Mouse (Mus musculus): ENCODE data around the gene Erg28.

Erg28 gene

DNA sequence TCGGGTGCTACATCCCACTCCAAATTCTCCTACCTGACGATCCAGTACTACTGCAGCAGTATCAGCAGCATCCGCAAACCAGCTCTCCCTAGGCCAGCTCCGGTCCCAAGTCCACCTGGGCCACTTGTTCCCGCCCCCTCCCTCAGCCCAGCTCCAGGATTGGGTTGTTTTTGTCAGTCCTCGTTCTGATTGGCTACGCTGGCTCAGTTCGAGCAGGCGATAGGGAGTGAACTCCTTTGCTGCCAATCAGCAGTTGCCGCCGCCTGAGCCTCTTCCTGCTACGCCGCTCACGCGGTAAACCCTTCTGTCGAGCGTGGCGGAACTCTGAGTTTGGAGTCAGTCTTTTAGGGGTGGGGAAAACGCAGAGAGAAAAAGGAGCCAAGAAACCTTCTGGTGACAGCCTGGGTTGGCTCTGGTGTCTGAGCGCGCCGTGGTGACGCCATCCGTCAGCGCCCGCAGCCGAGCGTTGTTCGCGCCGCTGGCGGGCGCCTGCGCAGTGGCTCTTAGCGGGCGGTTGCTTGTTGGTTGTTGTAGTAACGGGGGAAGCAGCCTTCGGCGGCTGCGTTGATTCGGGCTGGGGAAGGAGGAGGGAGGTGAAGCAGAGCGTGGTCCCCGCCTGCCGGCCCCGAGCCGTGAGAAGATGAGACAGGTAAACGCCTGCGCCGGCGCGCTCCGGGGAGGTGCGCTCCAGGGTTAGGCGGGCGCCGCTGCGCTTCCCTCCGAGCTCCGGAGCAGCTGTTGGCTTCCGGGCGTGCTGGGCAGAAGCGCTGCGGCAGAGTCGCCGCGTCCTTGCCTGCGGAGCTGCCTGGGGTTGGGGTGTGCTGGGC is at the start of gene Erg28, which contains the start of gene Ttll5:
Gene Erg28, minus strand, starts transcription at position 113 of the 827 bp plus-strand sequence.
Gene Ttll5, plus strand, starts transcription at position 222 of the 827 bp plus-strand sequence.
- in situ Hi-C loops (cut with MboI; ENCODE audit: low sequenced_read_pairs): no loop called here

DNA sequence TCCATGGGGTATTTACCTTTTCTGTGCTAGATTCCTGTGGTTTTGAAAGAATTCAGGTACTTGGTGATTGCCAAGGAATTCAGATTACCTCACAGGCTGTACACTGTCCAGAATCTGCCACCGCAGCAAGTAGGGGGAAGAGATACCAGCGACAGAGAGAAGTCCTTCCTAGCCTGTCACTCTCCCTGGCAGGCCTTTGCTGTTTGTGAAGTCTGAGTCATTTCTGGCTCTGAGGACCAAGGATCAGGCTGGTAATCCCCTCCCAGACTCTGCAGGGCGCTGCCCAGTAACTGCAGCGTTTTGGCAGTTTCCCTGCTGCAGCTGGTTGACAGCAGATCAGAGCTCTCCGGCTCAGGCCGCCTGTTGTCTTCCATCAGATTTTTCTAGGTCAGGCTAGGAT is 45.1 kb upstream of the Erg28 start:
- in situ Hi-C loops (cut with MboI; ENCODE audit: low sequenced_read_pairs): no loop called here

DNA sequence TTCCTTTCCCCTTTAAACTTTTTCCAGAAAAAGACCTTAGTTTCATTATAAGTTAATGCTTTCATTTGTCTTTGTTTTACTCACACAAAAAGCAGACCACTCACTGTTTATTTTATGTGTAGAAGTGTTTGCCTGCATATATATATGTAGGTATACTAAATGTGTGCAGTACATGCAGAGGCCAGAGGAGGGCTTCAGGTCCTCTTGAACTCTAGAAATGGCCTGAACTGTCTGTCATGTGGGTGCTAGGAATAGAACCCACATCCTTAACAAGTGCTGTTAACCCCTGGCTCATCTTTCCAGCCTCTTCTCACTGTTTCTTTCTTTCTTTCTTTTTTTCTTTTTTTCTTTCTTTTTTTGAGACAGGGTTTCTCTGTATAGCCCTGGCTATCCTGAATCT is 42.8 kb upstream of the Erg28 start:
- in situ Hi-C loops (cut with MboI; ENCODE audit: low sequenced_read_pairs): no loop called here

DNA sequence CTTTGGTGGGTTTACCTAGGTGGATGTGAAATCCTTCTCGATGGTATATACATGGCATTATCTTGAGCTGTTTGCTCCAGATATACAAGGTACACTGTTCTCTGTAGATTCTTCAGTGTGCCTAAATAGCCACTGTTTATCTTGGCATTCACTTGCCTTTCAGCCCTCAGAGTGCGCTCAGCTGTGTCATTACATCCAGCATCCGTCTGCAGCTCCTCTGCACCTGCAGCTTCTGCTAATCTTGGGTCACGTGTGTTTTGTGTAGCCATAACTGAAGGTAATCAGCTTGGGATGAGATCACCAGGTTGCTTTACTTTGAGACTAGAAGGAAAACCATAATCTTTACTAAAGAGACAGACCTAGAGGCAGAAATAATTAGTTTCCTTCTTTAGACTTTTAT is 42.3 kb upstream of the Erg28 start:
- in situ Hi-C loops (cut with MboI; ENCODE audit: low sequenced_read_pairs): no loop called here

DNA sequence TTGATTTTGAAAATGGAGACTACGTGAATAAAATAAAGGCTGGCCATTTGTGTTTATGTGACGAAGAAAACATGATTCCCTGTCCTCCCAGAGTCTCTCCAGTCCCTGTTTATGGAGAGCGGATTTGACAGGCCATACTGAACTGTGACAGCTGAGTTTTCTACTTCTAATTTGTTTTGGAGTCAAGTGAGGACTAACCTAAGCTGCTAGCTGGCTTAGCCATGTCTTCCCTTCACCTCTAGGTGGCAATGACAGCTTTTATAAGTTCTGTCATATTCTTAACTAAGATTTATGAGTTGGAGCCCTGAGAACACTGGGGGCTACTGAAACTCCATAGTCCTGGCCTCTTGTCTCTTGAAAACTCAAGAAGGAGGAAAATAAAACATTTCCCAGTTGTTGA is 41.2 kb upstream of the Erg28 start:
- in situ Hi-C loops (cut with MboI; ENCODE audit: low sequenced_read_pairs): no loop called here

DNA sequence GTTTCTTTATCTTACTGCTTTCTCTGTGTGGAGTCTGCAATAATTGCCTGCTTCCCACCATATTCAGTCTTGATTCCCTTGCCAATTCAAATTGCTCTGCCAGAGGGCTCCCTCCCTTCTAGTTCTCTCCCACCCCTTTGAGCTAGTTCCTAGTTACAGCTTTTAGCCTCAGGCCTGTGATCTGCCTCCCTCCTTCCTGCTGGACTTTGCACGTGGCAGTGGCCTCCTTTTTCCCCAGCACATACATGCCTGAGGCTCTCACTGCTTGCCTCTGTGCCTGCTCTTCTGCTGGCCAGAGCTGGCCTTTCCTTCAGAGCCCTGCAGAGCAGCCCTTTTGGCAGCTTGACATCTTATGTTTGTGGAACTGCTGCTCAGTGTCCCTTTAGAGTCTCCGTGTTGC is 38.2 kb upstream of the Erg28 start:
- in situ Hi-C loops (cut with MboI; ENCODE audit: low sequenced_read_pairs): no loop called here

DNA sequence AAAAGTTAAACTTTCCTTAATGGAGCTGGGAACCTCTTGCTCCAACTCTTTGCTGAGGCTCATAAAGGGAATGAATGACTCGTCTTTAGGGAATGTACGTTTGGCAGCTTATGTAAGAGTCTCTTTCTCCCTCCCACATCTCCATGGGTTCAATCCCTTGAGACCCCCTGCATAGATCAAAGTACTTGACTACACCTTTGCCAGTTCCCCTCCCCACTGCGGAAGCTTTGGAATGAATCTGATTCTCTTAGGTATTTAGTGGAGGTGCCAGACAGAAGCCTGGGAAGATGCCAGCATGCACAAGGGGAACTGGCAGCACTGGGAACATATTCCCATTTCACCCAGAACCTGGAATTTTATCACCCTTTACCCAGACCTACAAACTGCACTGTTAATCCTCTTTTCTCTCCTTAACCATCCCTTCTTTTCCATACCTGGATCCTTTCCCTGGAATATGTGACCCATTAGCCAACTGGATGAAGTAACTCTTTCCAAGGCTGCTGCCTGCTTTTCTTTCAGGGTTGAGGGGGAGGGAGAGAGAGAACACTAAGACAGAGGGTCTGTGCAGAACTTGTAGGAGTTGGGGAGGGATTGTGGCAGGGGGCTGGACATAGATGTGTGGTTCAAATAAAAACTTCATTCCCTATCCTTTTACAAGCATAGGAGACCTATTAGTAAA is 35.3 kb upstream of the Erg28 start:
- in situ Hi-C loops (cut with MboI; ENCODE audit: low sequenced_read_pairs): no loop called here

DNA sequence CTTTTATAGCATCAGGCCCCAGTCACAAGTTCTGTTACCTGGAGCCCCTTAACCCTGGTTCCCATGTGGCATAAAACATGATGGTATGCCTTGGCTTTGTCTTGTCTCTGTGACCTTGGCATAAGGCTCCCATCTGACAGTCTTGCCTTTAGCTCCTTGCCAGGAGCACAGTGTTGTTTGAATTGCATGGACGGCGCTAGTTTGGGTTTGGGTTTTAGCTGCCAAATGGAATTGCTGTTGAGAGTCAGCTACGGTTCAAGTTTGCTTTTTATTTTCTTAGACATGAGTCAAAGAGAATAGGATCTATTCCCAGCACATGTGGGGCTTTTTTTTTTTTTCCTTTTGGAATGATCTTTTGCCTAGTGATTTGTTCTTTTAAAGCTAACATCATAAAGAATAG is 34.8 kb upstream of the Erg28 start:
- in situ Hi-C loops (cut with MboI; ENCODE audit: low sequenced_read_pairs): no loop called here

DNA sequence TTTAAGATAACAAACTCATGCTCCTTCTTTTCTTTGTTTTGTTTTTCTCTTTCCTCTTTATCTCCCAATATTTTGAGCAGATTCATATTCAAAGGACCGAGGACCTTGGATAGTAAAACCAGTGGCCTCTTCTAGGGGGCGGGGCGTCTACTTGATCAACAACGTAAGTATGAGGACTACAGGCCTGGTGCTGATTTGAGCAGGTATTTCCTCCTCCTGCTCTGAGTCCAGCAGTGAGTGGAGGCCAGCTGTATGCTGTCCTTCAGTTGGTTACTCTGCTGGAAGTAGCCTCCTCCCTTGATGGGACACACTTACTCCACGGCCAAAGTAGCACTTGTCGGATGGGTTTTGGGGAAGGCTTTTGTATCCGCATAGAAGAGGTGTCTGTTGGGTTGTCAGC is 33.0 kb upstream of the Erg28 start:
- in situ Hi-C loops (cut with MboI; ENCODE audit: low sequenced_read_pairs): no loop called here

DNA sequence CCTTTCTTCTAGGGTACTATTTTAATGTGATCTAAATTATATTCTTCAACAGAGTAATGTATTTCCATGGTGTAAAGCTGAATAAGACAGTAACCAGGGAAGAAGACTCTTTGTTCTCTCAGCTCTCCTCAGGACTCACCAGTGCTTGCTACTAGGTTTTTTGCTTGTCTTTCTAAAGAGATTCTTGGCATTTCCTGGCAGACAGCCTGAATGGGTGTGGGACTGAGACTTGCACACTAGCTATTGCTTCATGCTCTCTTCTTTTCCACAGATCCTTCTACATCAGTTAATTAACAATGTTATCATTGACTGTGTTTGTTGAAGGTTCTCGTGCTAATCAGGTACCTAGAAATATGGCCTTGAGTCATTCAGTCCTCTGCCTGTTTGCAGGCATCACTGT is 29.9 kb upstream of the Erg28 start:
- in situ Hi-C loops (cut with MboI; ENCODE audit: low sequenced_read_pairs): no loop called here

DNA sequence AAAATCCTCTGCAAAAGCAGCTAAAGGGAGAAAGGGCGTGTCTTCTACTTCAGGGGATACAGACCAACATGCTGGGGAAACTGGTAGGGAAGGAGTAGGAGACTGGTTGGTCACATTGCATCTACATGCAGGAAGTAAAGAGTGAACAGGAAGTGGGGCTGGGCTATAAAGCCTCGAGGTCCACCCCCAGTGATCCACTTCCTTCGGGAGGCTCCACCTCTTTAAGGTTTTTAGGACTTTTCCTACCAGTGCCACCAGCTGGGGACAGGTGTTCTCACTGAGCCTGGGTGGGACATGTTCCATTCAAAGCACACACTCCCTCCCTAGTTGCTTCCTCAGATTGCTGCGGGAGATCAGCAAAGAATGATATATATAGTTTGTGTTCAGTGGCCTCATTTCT is 29.5 kb upstream of the Erg28 start:
- in situ Hi-C loops (cut with MboI; ENCODE audit: low sequenced_read_pairs): no loop called here

DNA sequence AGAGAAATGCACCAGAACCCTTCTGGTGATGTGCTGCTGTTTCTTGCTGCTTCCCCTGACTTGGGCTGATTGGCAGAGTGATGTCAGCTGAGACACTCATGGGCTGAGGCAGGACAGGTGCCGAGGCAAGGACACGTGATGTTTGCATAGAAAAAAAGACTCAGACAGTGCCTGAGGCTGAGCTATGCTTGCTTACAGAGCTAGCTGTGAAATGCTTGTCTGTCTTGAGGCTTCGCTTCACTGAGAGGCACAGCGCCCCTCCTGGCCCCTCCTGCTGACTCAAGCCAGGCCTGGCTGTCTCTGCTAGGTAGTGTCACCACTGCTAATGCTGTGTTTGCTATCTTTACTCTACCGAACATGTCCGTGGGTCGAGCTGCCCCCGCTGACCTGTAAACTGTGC is 26.3 kb upstream of the Erg28 start:
- in situ Hi-C loops (cut with MboI; ENCODE audit: low sequenced_read_pairs): no loop called here

DNA sequence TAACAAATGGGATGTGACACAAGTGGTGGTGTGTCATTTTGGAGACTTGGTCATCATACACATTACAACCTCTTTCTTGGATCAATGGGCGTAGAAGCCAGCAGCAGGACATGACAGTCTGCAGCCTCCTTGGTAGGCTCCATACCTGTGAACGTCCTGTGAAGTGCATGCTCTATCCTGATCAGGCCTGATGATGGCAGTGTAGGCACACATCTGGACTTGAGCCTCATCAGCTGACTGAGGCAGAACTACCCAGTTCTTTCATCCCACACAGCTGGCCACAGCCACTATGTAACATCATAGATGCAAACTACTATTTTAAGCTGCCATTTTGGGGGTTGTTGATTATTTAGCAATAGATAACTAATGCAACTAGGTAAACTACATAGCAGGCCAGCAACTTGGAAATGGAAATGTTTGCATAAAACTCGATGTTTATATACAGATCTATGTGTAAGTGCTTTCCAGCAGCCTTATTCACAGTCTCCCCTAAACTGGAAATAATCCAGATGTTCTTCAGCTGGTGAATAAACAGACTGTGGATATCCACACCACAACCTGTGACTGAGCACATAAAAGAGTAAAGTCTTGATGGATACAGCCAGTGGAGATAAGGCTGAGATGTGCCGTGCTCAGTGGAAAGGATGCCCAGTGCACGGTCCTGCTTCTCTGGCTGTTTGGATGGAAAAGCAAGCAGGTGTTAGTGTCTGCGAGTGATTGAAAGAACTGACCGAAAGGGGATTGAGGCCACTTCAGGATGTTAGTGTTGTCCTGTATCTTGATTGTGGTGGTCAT is 24.0 kb upstream of the Erg28 start:
- in situ Hi-C loops (cut with MboI; ENCODE audit: low sequenced_read_pairs): loop anchor here (10.0 kb wide), 1 partner anchor 236 kb away; the partner anchor contains the start of gene Ift43

DNA sequence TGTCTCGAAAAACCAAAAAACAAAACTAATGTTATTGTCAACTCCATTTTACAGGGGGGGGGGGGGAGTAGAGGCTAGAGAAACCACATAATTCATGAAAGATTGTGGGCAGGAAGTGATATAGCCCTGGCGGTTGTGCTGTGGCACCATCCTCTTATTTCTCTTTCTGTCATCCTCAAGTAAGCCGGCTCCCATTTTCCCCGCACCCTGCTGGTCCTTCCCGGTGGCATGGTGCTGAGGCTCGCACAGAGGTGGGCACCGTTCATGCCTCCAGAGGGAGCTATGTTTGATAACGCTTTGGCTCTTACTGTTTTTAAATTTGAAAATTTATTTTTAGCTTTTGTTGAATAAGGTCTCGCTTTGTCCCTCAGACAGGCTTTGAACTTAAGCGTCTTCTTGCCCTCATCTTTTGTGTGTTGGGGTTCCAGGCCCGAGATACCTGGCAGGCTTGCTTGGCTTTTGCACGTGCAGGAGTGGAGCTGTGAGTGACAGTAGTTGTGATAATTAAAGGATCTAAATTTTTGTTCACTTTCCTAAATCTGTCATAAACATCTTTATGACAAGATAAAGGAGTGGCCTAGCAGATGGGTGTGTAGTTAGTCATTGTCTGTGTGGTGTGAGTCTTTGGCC is 15.1 kb upstream of the Erg28 start:
- in situ Hi-C loops (cut with MboI; ENCODE audit: low sequenced_read_pairs): no loop called here

DNA sequence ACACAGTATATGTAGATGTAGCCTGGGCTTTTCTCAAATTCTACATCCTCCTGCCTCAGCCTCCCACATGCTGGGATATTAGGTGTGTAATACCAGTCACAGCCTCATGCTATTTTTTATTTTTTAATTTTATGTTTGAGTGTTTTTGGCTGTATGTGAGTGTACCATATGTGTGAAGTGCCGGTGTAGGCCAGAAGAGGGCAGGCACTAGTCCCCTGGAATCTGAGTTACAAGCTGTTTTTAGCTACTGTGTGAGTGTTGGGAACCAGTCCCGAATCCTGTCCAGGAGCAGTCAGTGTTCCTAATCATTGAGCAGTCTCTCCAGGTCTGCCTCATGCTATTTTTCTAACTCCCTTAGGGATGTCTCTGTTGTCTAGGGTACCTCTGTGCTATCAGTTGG is 13.4 kb upstream of the Erg28 start:
- in situ Hi-C loops (cut with MboI; ENCODE audit: low sequenced_read_pairs): no loop called here

DNA sequence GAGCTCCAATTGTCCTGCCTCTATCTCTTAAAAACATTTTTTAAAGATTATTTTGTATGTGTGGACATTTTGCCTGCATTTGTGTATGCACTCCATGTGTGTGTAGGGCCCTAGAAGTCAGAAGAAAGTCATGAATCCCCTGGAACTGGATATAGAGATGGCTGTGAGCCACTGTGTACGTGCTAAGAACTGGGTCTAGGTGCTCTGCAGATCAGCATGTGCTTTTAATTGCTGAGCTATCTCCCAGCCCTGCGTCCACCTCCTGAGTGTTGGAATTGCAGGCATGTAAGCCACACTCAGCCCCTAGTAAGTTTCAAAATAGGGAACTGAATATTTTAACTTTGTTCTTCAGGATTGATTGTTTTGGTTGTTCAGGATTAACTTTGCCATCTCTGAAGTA is 10.2 kb upstream of the Erg28 start:
- in situ Hi-C loops (cut with MboI; ENCODE audit: low sequenced_read_pairs): no loop called here

DNA sequence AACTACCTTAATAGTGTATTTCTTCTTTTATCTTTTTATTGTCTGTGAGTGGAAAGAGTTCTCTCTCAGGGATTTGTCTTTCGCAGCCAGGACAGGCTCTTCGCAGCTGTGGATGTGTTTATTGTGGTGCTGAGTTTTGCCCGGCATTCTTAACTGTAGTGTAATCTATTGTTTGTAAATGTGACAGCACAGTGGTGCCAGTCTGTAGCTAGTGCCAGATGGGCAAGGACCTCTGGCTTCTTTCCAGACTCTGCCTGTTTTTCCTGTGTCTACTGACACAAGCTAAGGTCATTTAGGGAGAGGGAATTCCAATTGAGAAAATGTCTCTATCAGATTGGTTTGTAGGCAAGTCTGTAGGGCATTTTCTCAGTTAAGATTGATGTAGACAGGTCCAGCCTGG is 6.3 kb upstream of the Erg28 start:
- in situ Hi-C loops (cut with MboI; ENCODE audit: low sequenced_read_pairs): no loop called here

DNA sequence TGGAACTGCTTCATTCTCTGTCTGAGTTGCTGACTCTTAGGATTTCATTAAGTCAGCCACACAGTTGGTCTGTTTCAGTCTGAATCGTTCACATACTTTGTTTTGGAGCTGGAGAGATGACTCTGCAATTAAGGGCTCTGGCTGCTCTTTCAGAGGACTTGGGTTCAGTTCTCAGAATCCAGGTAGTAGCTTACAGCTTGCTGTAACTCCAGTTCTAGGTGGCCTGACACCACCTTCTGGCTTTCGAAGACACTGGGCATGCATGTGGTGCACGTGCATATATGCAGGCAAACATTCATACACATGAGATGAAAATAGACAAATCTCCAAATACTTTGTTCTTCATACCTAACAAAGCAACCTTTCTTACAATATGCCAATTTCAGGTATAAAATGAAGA is 5.5 kb upstream of the Erg28 start:
- in situ Hi-C loops (cut with MboI; ENCODE audit: low sequenced_read_pairs): no loop called here

DNA sequence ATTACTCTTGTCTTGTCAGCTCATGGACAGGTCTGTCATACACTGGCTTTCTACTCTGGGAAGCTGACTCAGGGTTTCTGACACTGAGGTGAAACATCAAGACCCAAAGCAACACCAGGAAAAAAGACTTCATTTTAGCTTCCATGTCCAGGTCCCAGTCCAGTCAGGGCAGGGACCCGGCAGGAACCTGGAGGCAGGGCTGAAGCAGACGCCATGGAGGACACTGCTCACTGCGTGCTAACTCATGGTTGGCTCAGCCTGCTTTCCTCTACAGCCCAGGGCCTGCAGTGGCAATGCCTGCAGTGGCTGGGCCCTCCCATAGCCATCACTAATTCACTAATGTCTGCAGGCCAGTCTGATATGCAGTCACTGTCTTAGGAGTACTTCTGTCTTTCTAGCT is 4.5 kb upstream of the Erg28 start:
- in situ Hi-C loops (cut with MboI; ENCODE audit: low sequenced_read_pairs): no loop called here

DNA sequence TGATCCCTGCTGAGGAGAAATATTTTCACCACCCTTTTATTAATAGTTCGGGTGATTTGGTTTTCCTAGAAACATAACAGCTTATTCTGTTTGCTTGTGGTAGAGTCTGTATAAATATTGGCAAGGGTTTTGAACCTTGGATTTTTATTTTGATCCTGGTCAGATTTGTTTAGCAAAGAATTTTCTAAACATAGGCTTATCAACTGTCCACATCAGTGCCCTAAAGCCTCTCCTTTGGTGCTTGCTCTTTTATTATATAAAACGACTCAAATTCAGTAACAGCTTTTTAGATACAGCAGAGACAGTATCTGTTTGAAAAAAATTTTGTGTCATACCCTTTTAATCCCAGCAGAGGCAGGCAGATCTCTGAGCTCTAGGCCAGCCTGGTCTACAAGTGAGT is 1.5 kb upstream of the Erg28 start:
- in situ Hi-C loops (cut with MboI; ENCODE audit: low sequenced_read_pairs): no loop called here

DNA sequence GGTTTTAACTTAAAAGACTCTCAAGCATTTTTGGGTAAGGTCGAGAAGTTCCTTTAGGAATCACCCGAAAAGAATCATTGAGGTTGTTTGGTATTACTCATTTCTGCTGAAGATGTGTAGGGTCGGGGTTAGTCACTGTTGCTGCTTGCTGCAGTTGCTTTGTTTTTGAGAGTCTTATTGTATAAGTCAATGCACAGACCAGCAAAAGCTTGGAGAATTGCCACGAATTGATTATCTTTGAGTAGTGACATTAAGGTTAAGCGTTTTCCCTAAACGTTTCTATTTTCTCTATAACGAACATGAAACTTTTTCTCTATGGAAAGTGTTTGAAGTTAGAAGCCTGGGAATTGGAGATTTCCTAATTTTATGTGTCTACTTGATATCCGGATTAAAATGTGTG is 1.0 kb upstream of the Erg28 start:
- in situ Hi-C loops (cut with MboI; ENCODE audit: low sequenced_read_pairs): no loop called here
